Mouse (Mus musculus) gastrocnemius, adult 2 months (tissue): ENCODE results near the gene Spdye4c. TPM values are rescaled to one million over a fixed set of nuclear protein-coding genes. Genes with fewer than 3 reads are reported as not detected.

Source experiments
- DNase-seq: peaks from one replicate; pipeline ENCODE4 v3.0.0; 2022
- H3K27ac ChIP-seq: fragments of 200-600 bp; 2 replicates; pipeline ENCODE4 v1.8.1; 2022; ENCODE audit warnings: mild to moderate bottlenecking
- H3K4me3 ChIP-seq: fragments of 200-600 bp; 2 replicates; pipeline ENCODE4 v1.8.1; 2022; ENCODE audit warnings: mild to moderate bottlenecking, moderate library complexity
- CTCF ChIP-seq: fragments of 200-600 bp; IDR thresholded peaks from 2 replicates; pipeline ENCODE4 v1.8.1; 2022; ENCODE audit warnings: antibody characterized with exemption, mild to moderate bottlenecking, moderate library complexity
- intact Hi-C: fragments of 180-260 bp; cut with DNase I; formaldehyde crosslinking; loops from one replicate; pipeline ENCODE4 v1.15.1; 2025
- total RNA-seq, 2 experiments: library from RNA; stranded (reverse); gene quantifications; 2 replicates each; pipeline ENCODE4 v1.2.3; 2021

The Spdye4c gene
- total RNA-seq, 2 experiments from 2014 or later, result not detected

- Histone ChIP-seq H3K27ac (no peak overlapping the region), H3K4me3 (no peak overlapping the region)
- no peak for DNase-seq
- intact Hi-C loops, result loop anchor here (10.0 kb wide), 1 partner anchor 54 kb away; no protein-coding TSS in a partner anchor
- no peak for TF ChIP-seq CTCF
Measured at GRCm38 (mm10) chr2:128620578-128620977, 29.6 kb downstream of the Spdye4c start.

Other genes starting within 250 kb of the Spdye4c start
- 10 to 100 TPM; 35.5 to 38.0 TPM for gene Anapc1, start 96.2 kb downstream of the Spdye4c start, total RNA-seq
- 1 to 10 TPM; 1.6 to 3.5 TPM for gene Mertk, start 107.7 kb downstream of the Spdye4c start, total RNA-seq
- 10 to 100 TPM; 15.9 to 16.1 TPM for gene Tmem87b, start 226.9 kb downstream of the Spdye4c start, total RNA-seq